Mouse (Mus musculus) embryonic fibroblast, embryonic 13.5 days (primary cell): ENCODE data around the gene Rpl10a.

Source experiments
- CTCF ChIP-seq: IDR thresholded peaks from 2 replicates; pipeline ENCODE4 v1.5.1; 2011; ENCODE audit warnings: mild to moderate bottlenecking, control low read depth, low read length, moderate library complexity, borderline replicate concordance; ENCODE audit not compliant: insufficient read depth
- POLR2A ChIP-seq: IDR thresholded peaks from 2 replicates; pipeline ENCODE4 v1.6.1; 2011; ENCODE audit warnings: low read depth, mild to moderate bottlenecking, control low read depth, low read length, moderate library complexity

DNA sequence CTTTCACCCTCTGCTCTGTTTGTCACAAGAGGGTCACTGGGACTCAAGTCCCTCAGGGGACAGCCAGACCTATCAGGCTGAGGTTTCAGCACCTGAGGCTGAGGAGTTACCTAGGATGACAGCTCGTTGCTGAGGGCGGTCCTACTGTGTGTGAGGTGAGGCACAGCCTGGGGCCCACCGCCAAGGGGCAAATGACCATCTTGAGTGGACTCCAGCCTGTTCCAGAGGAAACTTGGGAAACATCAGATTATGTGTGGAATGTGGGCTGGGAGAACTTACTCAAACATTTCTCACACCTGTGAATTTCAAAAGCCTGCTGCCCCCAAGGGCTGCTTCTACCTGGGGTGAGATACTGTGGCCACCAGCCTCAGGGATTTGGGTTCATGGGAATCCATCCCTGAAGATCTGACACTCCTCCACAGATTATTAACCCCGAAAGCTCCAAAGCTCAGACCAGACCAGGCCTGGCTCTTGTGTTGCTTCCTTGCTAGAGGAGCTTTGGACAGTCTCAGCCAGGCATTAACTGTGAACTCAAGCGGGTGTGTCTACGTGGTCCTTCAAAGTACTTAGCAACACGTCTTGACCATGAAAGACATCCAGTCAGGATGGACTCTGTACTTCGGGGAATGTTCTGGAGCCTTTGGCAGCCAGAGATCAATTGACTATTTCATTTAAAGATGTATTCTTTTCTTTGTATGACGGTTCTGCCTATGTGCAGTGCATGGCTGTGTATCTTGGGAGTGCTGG lies 32.4 kb downstream of the Rpl10a start:
- no peak for TF ChIP-seq CTCF
- TF ChIP-seq POLR2A, result no peak
